ENCODE assay signal across 8 mouse cellular contexts in the genomic region with DNA sequence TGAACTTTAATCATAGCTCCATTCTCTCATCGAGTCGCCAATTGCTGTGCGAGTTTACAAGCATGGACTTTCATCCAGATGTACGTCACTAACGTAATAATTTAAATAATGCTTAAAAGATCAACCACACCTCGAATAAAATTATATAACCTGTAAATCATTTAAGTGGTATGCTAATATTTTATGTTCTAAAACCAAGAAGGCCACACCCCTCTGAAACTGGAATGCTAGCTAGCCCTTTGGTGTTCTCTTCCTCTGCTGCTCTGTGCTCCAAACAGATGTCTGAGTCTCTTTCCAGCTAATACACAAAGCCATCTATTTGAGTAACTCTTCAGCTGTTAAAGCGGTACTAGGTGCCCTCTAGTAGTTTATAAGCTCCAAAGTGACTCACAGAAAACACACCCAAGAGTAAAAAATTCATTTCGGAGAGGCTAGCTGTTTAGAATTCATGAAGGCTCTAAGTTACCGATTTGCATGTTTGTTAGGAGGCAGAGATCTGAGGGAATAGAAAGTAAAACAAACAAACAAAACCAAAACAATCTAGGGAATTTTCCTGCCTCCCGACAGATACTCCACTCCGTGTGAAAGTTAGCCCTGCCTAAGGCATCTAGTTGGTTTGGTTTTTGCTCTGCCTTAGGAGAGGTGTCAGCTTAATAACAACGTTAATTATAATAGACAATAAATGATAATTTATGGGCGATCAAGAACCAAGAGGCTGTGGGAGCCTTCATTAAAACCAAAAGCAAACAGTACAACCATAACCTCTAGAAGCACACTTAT. TPM values are rescaled to one million over a fixed set of nuclear protein-coding genes. Genes with fewer than 3 reads are reported as not detected.
A peak's percentile ranks its signal among the peaks of the same experiment; 100 is the strongest.
DNase-seq lines count a peak whose midpoint lies in the region; ATAC-seq and TF ChIP-seq lines count a peak whose summit lies in the region.

No protein-coding gene starts in this region.

- H3K36me3 ChIP-seq in C2C12 (ENCODE audit: control insufficient read depth, insufficient read depth): peaks cover 9% of the 10 kb centered on the region
- no peaks in the 10 kb centered on the region for H3K36me3 ChIP-seq in hindbrain, embryonic 11.5 days (ENCODE audit: control insufficient read depth, insufficient read depth, low read length)
- peaks cover 5% of the 10 kb centered on the region for H3K36me3 ChIP-seq in limb, embryonic 15.5 days
- H3K36me3 ChIP-seq in neural tube, embryonic 15.5 days: peaks cover 5% of the 10 kb centered on the region

- peak overlapping the region; percentile 40; the same call in 1 of the 2 replicates for H3K9ac ChIP-seq in hindbrain, embryonic 11.5 days (ENCODE audit: low read depth, low read length)
- no peak overlapping the region for H3K9ac ChIP-seq in limb, embryonic 15.5 days
- H3K9ac ChIP-seq in neural tube, embryonic 15.5 days (replicated peaks): no peak overlapping the region

- H3K27me3 ChIP-seq in C2C12 (ENCODE audit: control insufficient read depth, insufficient read depth, insufficient read length): no peaks in the 10 kb centered on the region
- no peaks in the 10 kb centered on the region for H3K27me3 ChIP-seq in hindbrain, embryonic 11.5 days (ENCODE audit: control insufficient read depth, insufficient read depth, low read length)
- no peaks in the 10 kb centered on the region for H3K27me3 ChIP-seq in limb, embryonic 15.5 days
- no peaks in the 10 kb centered on the region for H3K27me3 ChIP-seq in neural tube, embryonic 15.5 days (replicated peaks)

- no peak overlapping the region for H3K4me2 ChIP-seq in hindbrain, embryonic 11.5 days (replicated peaks; ENCODE audit: low read depth, low read length)
- peak overlapping the region; percentile 52 for H3K4me2 ChIP-seq in limb, embryonic 15.5 days
- peak overlapping the region; percentile 61 for H3K4me2 ChIP-seq in neural tube, embryonic 15.5 days

- peak; percentile 10 for DNase-seq in hindbrain, embryonic 11.5 days (ENCODE audit: low spot score)
- DNase-seq in T-cell, adult 2 months (ENCODE audit: low spot score): no peak
- no peak for DNase-seq in frontal cortex, postnatal 36 days (ENCODE audit: low spot score in 2 of 2)
- DNase-seq in B cell, adult 2 months: no peak

- peaks cover 7% of the 10 kb centered on the region for H3K79me2 ChIP-seq in C2C12 (ENCODE audit: control insufficient read depth, insufficient read depth)

- peaks cover 2% of the 10 kb centered on the region; the same call in 1 of the 2 replicates for H3K4me1 ChIP-seq in brown adipose tissue, adult 24 weeks (ENCODE audit: control insufficient read depth, insufficient read depth, insufficient read length, low read length)
- H3K4me1 ChIP-seq in hindbrain, embryonic 11.5 days (replicated peaks; ENCODE audit: control insufficient read depth, insufficient read depth, low read length): no peaks in the 10 kb centered on the region
- peaks cover 14% of the 10 kb centered on the region for H3K4me1 ChIP-seq in limb, embryonic 15.5 days
- H3K4me1 ChIP-seq in neural tube, embryonic 15.5 days: peaks cover 27% of the 10 kb centered on the region

- 0 out of 2 replicates have a peak overlapping the region, but pooled peaks have one; percentile 22 for H3K27ac ChIP-seq in brown adipose tissue, adult 24 weeks (replicated peaks; ENCODE audit: low read depth, low read length)
- 0 out of 2 replicates have a peak overlapping the region, but pooled peaks have one; percentile 74 for H3K27ac ChIP-seq in hindbrain, embryonic 11.5 days (ENCODE audit: low read depth, low read length)
- H3K27ac ChIP-seq in limb, embryonic 15.5 days: peak overlapping the region; percentile 93
- peak overlapping the region; percentile 85 for H3K27ac ChIP-seq in neural tube, embryonic 15.5 days (replicated peaks)

- ATAC-seq in hindbrain, embryonic 11.5 days (ENCODE audit: low FRiP score): no peak
- no peak for ATAC-seq in limb, embryonic 15.5 days (ENCODE audit: insufficient number of reproducible peaks, low FRiP score, low TSS enrichment, low read depth)
- ATAC-seq in neural tube, embryonic 15.5 days (ENCODE audit: low FRiP score): no peak

- TF ChIP-seq CTCF in C2C12 (IDR thresholded peaks at IDR 0.05; ENCODE audit: control insufficient read depth, insufficient read depth, insufficient read length): no peak

- no peaks in the 10 kb centered on the region for H3K9me3 ChIP-seq in hindbrain, embryonic 11.5 days (ENCODE audit: control insufficient read depth, low read length)
- H3K9me3 ChIP-seq in limb, embryonic 15.5 days: no peaks in the 10 kb centered on the region
- H3K9me3 ChIP-seq in neural tube, embryonic 15.5 days (replicated peaks): no peaks in the 10 kb centered on the region

- peaks cover 1% of the 10 kb centered on the region for H3K79me3 ChIP-seq in C2C12 (ENCODE audit: low read depth)

- 73% methylated on average over 13 of the region's 13 CpGs for WGBS in hindbrain, embryonic 11.5 days
- 30% methylated on average over 13 of the region's 13 CpGs for WGBS in limb, embryonic 15.5 days
- 68% methylated on average over 13 of the region's 13 CpGs for WGBS in neural tube, embryonic 15.5 days

- peak overlapping the region; percentile 34 for H3K4me3 ChIP-seq in C2C12 (ENCODE audit: insufficient read depth, poor library complexity, severe bottlenecking)
- no peak overlapping the region for H3K4me3 ChIP-seq in brown adipose tissue, adult 24 weeks (ENCODE audit: insufficient read depth, low read depth, low read length)
- H3K4me3 ChIP-seq in hindbrain, embryonic 11.5 days (ENCODE audit: low read depth, low read length): no peak overlapping the region
- peak overlapping the region; percentile 96 for H3K4me3 ChIP-seq in limb, embryonic 15.5 days
- H3K4me3 ChIP-seq in neural tube, embryonic 15.5 days (replicated peaks): peak overlapping the region; percentile 93

- no peak overlapping the region for H3ac ChIP-seq in C2C12 (ENCODE audit: control insufficient read depth, insufficient read length, low read depth)

TF ChIP-seq in C2C12, 6 proteins besides CTCF, POLR2A, EP300 and RAD21:
- TF ChIP-seq MYOG (IDR thresholded peaks at IDR 0.05; ENCODE audit: control insufficient read depth, extremely low read depth, insufficient read length): no peak
- TF ChIP-seq MYOD1 (IDR thresholded peaks at IDR 0.05; ENCODE audit: control insufficient read depth, insufficient read length, low read depth): no peak
- no peak for TF ChIP-seq USF1 (IDR thresholded peaks at IDR 0.05; ENCODE audit: low read depth)
- no peak for TF ChIP-seq FOSL1 (IDR thresholded peaks at IDR 0.05; ENCODE audit: insufficient read depth, low read length, poor library complexity, severe bottlenecking)
- no peak for TF ChIP-seq MAX (IDR thresholded peaks at IDR 0.05)
- TF ChIP-seq CEBPB (IDR thresholded peaks at IDR 0.05; ENCODE audit: low read depth): no peak
TF ChIP-seq in C2C12: peak in this region for 0.

RNA-seq across cellular contexts. Expression of a gene that starts 1.1 kb away (rescaled TPM):
- 6.3 TPM for polyA plus RNA-seq in C2C12 (2012; fragmentation: generic; extraction: Trizol)
- polyA plus RNA-seq in brown adipose tissue, adult 24 weeks (2012; ENCODE audit: insufficient read depth, insufficient read length, missing spikeins): 29.9 and 44.3 TPM in 2 replicates
- 96.1 and 102 TPM in 2 replicates for polyA plus RNA-seq in hindbrain, embryonic 11.5 days (2014; fragmentation: Nextera tagmentation; extraction: Ambion mirVana)
- polyA plus RNA-seq in limb, embryonic 15.5 days (2015; fragmentation: Nextera tagmentation; extraction: Ambion mirVana): 59.0 and 61.4 TPM in 2 replicates
- polyA plus RNA-seq in neural tube, embryonic 15.5 days (2015; fragmentation: Nextera tagmentation; extraction: Ambion mirVana): 63.2 and 68.9 TPM in 2 replicates

RNA-seq across cellular contexts. Expression of a gene that starts 59.7 kb away (rescaled TPM):
- polyA plus RNA-seq in C2C12 (2012; fragmentation: generic; extraction: Trizol): not detected
- 3.3 and 4.9 TPM in 2 replicates for polyA plus RNA-seq in brown adipose tissue, adult 24 weeks (2012; ENCODE audit: insufficient read depth, insufficient read length, missing spikeins)
- polyA plus RNA-seq in hindbrain, embryonic 11.5 days (2014; fragmentation: Nextera tagmentation; extraction: Ambion mirVana): 1.8 and 2.4 TPM in 2 replicates
- 0.96 and 1.8 TPM in 2 replicates for polyA plus RNA-seq in limb, embryonic 15.5 days (2015; fragmentation: Nextera tagmentation; extraction: Ambion mirVana)
- 1.2 and 1.4 TPM in 2 replicates for polyA plus RNA-seq in neural tube, embryonic 15.5 days (2015; fragmentation: Nextera tagmentation; extraction: Ambion mirVana)

RNA-seq across cellular contexts. Expression of a gene that starts 59.7 kb away (rescaled TPM):
- polyA plus RNA-seq in C2C12 (2012; fragmentation: generic; extraction: Trizol): 82.3 TPM
- polyA plus RNA-seq in brown adipose tissue, adult 24 weeks (2012; ENCODE audit: insufficient read depth, insufficient read length, missing spikeins): 180 and 268 TPM in 2 replicates
- polyA plus RNA-seq in hindbrain, embryonic 11.5 days (2014; fragmentation: Nextera tagmentation; extraction: Ambion mirVana): 160 and 164 TPM in 2 replicates
- polyA plus RNA-seq in limb, embryonic 15.5 days (2015; fragmentation: Nextera tagmentation; extraction: Ambion mirVana): 71.1 and 93.7 TPM in 2 replicates
- 115 and 119 TPM in 2 replicates for polyA plus RNA-seq in neural tube, embryonic 15.5 days (2015; fragmentation: Nextera tagmentation; extraction: Ambion mirVana)

Comparison
In these comparisons a context has a peak if more than half of its experiments do, and no peak if none do; other contexts are left out.
1. H3K4me3 ChIP-seq: peak in C2C12 (single experiment), limb, embryonic 15.5 days (single experiment) and neural tube, embryonic 15.5 days (single experiment); none in brown adipose tissue, adult 24 weeks (single experiment) and hindbrain, embryonic 11.5 days (single experiment).
2. H3K27ac ChIP-seq: peak in every context shown above with its lines; median percentile 93 in limb, embryonic 15.5 days; 85 in neural tube, embryonic 15.5 days; 74 in hindbrain, embryonic 11.5 days; 22 in brown adipose tissue, adult 24 weeks.